Mouse (Mus musculus) kidney, adult 8-10 months (tissue): ENCODE data around the gene Zbtb38.

Source experiments
- DNase-seq, 2 experiments: peaks; one replicate each; pipeline ENCODE4 v3.0.0; 2022

Zbtb38 gene

GRCm38 (mm10) chr9:96756638-96757435, 4.2 kb upstream of the Zbtb38 start:
- DNase-seq = no peak

GRCm38 (mm10) chr9:96755761-96756160, 3.1 kb upstream of the Zbtb38 start:
- DNase-seq = no peak

GRCm38 (mm10) chr9:96754625-96754969, 2.0 kb upstream of the Zbtb38 start:
- no peak for DNase-seq

GRCm38 (mm10) chr9:96753921-96754624, 1.4 kb upstream of the Zbtb38 start:
- no peak for DNase-seq

- DNase-seq = no peak
These were observed 761 bp upstream of the Zbtb38 start for GRCm38 (mm10) chr9:96753392-96753791.

GRCm38 (mm10) chr9:96751821-96752602, 619 bp downstream of the Zbtb38 start:
- DNase-seq = no peak

- no peak for DNase-seq
These were observed 2.0 kb downstream of the Zbtb38 start for GRCm38 (mm10) chr9:96750636-96751035.

GRCm38 (mm10) chr9:96746527-96746926, 6.1 kb downstream of the Zbtb38 start:
- DNase-seq = no peak

GRCm38 (mm10) chr9:96744909-96745308, 7.7 kb downstream of the Zbtb38 start:
- no peak for DNase-seq

GRCm38 (mm10) chr9:96741365-96742085, 11.1 kb downstream of the Zbtb38 start:
- DNase-seq = no peak

- DNase-seq = no peak
These were observed 11.8 kb downstream of the Zbtb38 start for GRCm38 (mm10) chr9:96740712-96741364.

- DNase-seq = no peak
These were observed 12.6 kb downstream of the Zbtb38 start for GRCm38 (mm10) chr9:96739808-96740711.

GRCm38 (mm10) chr9:96738563-96739355, 13.9 kb downstream of the Zbtb38 start:
- DNase-seq = no peak

- DNase-seq = no peak
These were observed 16.7 kb downstream of the Zbtb38 start for GRCm38 (mm10) chr9:96735946-96736345.

- no peak for DNase-seq
These were observed 19.3 kb downstream of the Zbtb38 start for GRCm38 (mm10) chr9:96733425-96733717.

- DNase-seq = no peak
These were observed 19.8 kb downstream of the Zbtb38 start for GRCm38 (mm10) chr9:96732644-96733424.

GRCm38 (mm10) chr9:96731961-96732511, 20.6 kb downstream of the Zbtb38 start:
- no peak for DNase-seq

GRCm38 (mm10) chr9:96731039-96731895, 21.4 kb downstream of the Zbtb38 start:
- DNase-seq = no peak

- no peak for DNase-seq
These were observed 22.4 kb downstream of the Zbtb38 start for GRCm38 (mm10) chr9:96730311-96730625.
